Mouse (Mus musculus) erythroblast, embryonic 14.5 days (primary cell): ENCODE results near the gene Arl5c.

Experiments
- GATA1 ChIP-seq: IDR thresholded peaks from 2 replicates; pipeline ENCODE4 v1.6.1; 2012; ENCODE audit warnings: low read length, inconsistent platforms, mixed read lengths
- TAL1 ChIP-seq: IDR thresholded peaks from 3 replicates; pipeline ENCODE4 v1.6.1; 2012; ENCODE audit warnings: low read length, inconsistent platforms, mixed read lengths

- TF ChIP-seq GATA1 (no peak), TAL1 (no peak)
These were observed 18.2 kb downstream of the Arl5c start for GRCm38 (mm10) chr11:97977797-97978196.
